Mouse (Mus musculus) hindbrain, postnatal 0 days (tissue): ENCODE data around the gene Gp1bb. TPM values are rescaled to one million over a fixed set of nuclear protein-coding genes. Genes with fewer than 3 reads are reported as not detected.

Experiments used
- ATAC-seq: fragments of 200-750 bp; cut with Nextera tagmentation; 2 replicates; pipeline ENCODE4 v1.8.0; 2017; ENCODE audit warnings: mild to moderate bottlenecking, moderate TSS enrichment, moderate library complexity
- DNase-seq: peaks from one replicate; pipeline ENCODE4 v3.0.0-alpha.2; 2015; ENCODE audit warnings: low spot score
- H3K27ac ChIP-seq: fragments of 300-500 bp; sonication (generic); 2 replicates; pipeline ENCODE4 v1.5.1; 2014; ENCODE audit warnings: mild to moderate bottlenecking
- H3K27me3 ChIP-seq: fragments of 300-500 bp; sonication (generic); 2 replicates; pipeline ENCODE4 v1.6.1; 2014; ENCODE audit warnings: low read length, mixed read lengths; ENCODE audit not compliant: insufficient read depth
- H3K36me3 ChIP-seq: fragments of 300-500 bp; sonication (generic); 2 replicates; pipeline ENCODE4 v1.6.1; 2014; ENCODE audit warnings: low read length, mixed read lengths; ENCODE audit not compliant: insufficient read depth
- H3K4me1 ChIP-seq: fragments of 300-500 bp; sonication (generic); 2 replicates; pipeline ENCODE4 v1.6.1; 2014; ENCODE audit warnings: antibody characterized with exemption, low read length, mixed read lengths; ENCODE audit not compliant: insufficient read depth
- H3K4me2 ChIP-seq: fragments of 300-500 bp; sonication (generic); 2 replicates; pipeline ENCODE4 v1.6.1; 2014; ENCODE audit warnings: low read depth, mild to moderate bottlenecking, low read length, moderate library complexity, mixed read lengths
- H3K4me3 ChIP-seq: fragments of 300-500 bp; sonication (generic); 2 replicates; pipeline ENCODE4 v1.5.1; 2014; ENCODE audit warnings: low read length
- H3K9ac ChIP-seq: fragments of 300-500 bp; sonication (generic); replicated peaks from 2 replicates; pipeline ENCODE4 v1.6.1; 2014; ENCODE audit warnings: mild to moderate bottlenecking, low read length, moderate library complexity, mixed read lengths
- H3K9me3 ChIP-seq: fragments of 300-500 bp; sonication (generic); 2 replicates; pipeline ENCODE4 v1.6.1; 2016; ENCODE audit warnings: low read length, mixed read lengths
- CTCF ChIP-seq: IDR thresholded peaks from 2 replicates; pipeline ENCODE4 v1.5.1; 2016; ENCODE audit warnings: antibody characterized with exemption, control low read depth, low read depth
- WGBS: fragments of 180-500 bp; shearing (Covaris S2); extraction: QIAGEN DNeasy Blood & Tissue Kit; methylation state at CpG from one replicate; pipeline ENCODE4 v1.1.7; 2014; 5-methylcytosine and 5-hydroxymethylcytosine counted together
- polyA plus RNA-seq: library from polyadenylated mRNA; unstranded; fragments of >200 nt; fragmentation: Nextera tagmentation; extraction: Ambion mirVana; gene quantifications from 2 replicates; pipeline ENCODE4 v1.2.1, GENCODE M21; 2015
- total RNA-seq: library from RNA; depleted of rRNA; stranded (reverse); fragments of >200 nt; gene quantifications from 2 replicates; pipeline ENCODE4 v1.2.3, GENCODE M21; 2014; rRNA removed

The Gp1bb gene
- total and polyA plus RNA-seq, 2 experiments from 2014 or later, result 10.1 to 30.8 TPM

DNA sequence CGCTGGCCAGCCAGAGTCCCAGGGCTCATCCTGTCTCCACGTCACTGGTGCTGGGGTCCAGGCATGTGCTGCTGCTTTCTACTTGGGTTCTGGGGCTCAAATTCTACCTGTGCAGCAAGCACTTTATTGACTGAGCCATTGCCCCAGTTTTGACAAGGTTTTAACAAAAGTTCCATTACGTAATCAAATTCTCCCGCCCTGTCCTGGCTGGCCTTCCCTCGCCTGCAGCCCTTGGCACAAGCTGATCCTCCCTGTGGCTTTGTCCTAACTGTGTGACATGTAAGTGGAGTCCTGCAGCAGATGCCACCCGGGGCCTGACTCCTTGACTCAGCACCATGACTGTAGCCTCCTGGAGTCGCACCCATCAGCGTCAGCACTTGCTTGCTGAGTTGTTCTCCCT lies 48.0 kb downstream of the Gp1bb start:
- H3K4me1 ChIP-seq, result no peaks in the 10 kb centered on the region
- TF ChIP-seq CTCF, result no peak
- no peak overlapping the region for H3K27ac ChIP-seq
- DNase-seq (no peak), ATAC-seq (no peak)
- H3K36me3 ChIP-seq, result no peaks in the 10 kb centered on the region
- no peak overlapping the region for H3K4me2 ChIP-seq
- no peak overlapping the region for H3K4me3 ChIP-seq
- H3K9me3 ChIP-seq, result no peaks in the 10 kb centered on the region
- peaks cover under 1% of the 10 kb centered on the region; the same call in 1 of the 2 replicates for H3K27me3 ChIP-seq
- 69% methylated on average over 8 of the region's 8 CpGs for WGBS
- H3K9ac ChIP-seq, result no peak overlapping the region

Other genes starting within 250 kb of the Gp1bb start
- gene Txnrd2, start 196.0 kb downstream of the Gp1bb start, total RNA-seq, result 17.9 and 23.1 TPM in 2 replicates
- gene Txnrd2, start 196.0 kb downstream of the Gp1bb start, polyA plus RNA-seq, result 37.6 and 41.8 TPM in 2 replicates
- 82.8 and 88.9 TPM in 2 replicates for gene Comt, start 195.6 kb downstream of the Gp1bb start, total RNA-seq
- 94.3 and 102 TPM in 2 replicates for gene Comt, start 195.6 kb downstream of the Gp1bb start, polyA plus RNA-seq
- gene Gnb1l, start 123.7 kb downstream of the Gp1bb start, total RNA-seq, result 9.6 and 10.5 TPM in 2 replicates
- 16.9 and 18.0 TPM in 2 replicates for gene Gnb1l, start 123.7 kb downstream of the Gp1bb start, polyA plus RNA-seq
- gene Rtl10, start 123.5 kb downstream of the Gp1bb start, total RNA-seq, result 11.0 and 12.4 TPM in 2 replicates
- 2.5 and 2.7 TPM in 2 replicates for gene Rtl10, start 123.5 kb downstream of the Gp1bb start, polyA plus RNA-seq
- 0.37 and 4.0 TPM in 2 replicates for gene Tbx1, start 31.7 kb downstream of the Gp1bb start, total RNA-seq
- 0.51 and 0.92 TPM in 2 replicates for gene Tbx1, start 31.7 kb downstream of the Gp1bb start, polyA plus RNA-seq
- 23.8 and 24.0 TPM in 2 replicates for gene Gm49601, start 4.0 kb upstream of the Gp1bb start, total RNA-seq
- 3.1 and 4.0 TPM in 2 replicates for gene Gm49601, start 4.0 kb upstream of the Gp1bb start, polyA plus RNA-seq
- gene Sept5, start 7.6 kb upstream of the Gp1bb start, total RNA-seq, result 286 and 335 TPM in 2 replicates
- 186 and 195 TPM in 2 replicates for gene Sept5, start 7.6 kb upstream of the Gp1bb start, polyA plus RNA-seq
- gene Cldn5, start 154.4 kb upstream of the Gp1bb start, total RNA-seq, result 181 and 197 TPM in 2 replicates
- gene Cldn5, start 154.4 kb upstream of the Gp1bb start, polyA plus RNA-seq, result 121 and 128 TPM in 2 replicates
- gene Ufd1, start 189.4 kb upstream of the Gp1bb start, total RNA-seq, result 39.6 and 53.3 TPM in 2 replicates
- gene Ufd1, start 189.4 kb upstream of the Gp1bb start, polyA plus RNA-seq, result 114 and 118 TPM in 2 replicates
- gene Cdc45, start 189.6 kb upstream of the Gp1bb start, total RNA-seq, result 14.8 and 15.9 TPM in 2 replicates
- 7.2 and 7.9 TPM in 2 replicates for gene Cdc45, start 189.6 kb upstream of the Gp1bb start, polyA plus RNA-seq
- 33.4 and 34.1 TPM in 2 replicates for gene 2510002D24Rik, start 214.2 kb upstream of the Gp1bb start, total RNA-seq
- 50.1 and 52.1 TPM in 2 replicates for gene 2510002D24Rik, start 214.2 kb upstream of the Gp1bb start, polyA plus RNA-seq
- not detected in 2 replicates for gene Gm28539, start 214.2 kb upstream of the Gp1bb start, total RNA-seq
- gene Gm28539, start 214.2 kb upstream of the Gp1bb start, polyA plus RNA-seq, result not detected in 2 replicates